Mouse (Mus musculus): Measurements from ENCODE around the gene Crabp2. TPM values are rescaled to one million over a fixed set of nuclear protein-coding genes. Genes with fewer than 3 reads are reported as not detected.

Gene Crabp2
- not detected for polyA plus RNA-seq (2014; fragmentation: Illumina TruSeq; extraction: RNeasy Lipid Tissue Mini Kit (QIAGEN cat#74804); ENCODE audit: low read depth, low replicate concordance)

GRCm38 (mm10) chr3:87948378-87949265 lies at the start of gene Crabp2:
TSS of gene Crabp2 (plus strand) at chr3:87948666.

GRCm38 (mm10) chr3:87905880-87906485 lies 42.5 kb upstream of the Crabp2 start, which contains the start of gene Hdgf:
TSS of gene Hdgf (plus strand) at chr3:87906321.

GRCm38 (mm10) chr3:87919336-87920108 lies 28.9 kb upstream of the Crabp2 start, which contains the start of gene Mrpl24:
TSS of gene Mrpl24 (plus strand) at chr3:87919506.

DNA sequence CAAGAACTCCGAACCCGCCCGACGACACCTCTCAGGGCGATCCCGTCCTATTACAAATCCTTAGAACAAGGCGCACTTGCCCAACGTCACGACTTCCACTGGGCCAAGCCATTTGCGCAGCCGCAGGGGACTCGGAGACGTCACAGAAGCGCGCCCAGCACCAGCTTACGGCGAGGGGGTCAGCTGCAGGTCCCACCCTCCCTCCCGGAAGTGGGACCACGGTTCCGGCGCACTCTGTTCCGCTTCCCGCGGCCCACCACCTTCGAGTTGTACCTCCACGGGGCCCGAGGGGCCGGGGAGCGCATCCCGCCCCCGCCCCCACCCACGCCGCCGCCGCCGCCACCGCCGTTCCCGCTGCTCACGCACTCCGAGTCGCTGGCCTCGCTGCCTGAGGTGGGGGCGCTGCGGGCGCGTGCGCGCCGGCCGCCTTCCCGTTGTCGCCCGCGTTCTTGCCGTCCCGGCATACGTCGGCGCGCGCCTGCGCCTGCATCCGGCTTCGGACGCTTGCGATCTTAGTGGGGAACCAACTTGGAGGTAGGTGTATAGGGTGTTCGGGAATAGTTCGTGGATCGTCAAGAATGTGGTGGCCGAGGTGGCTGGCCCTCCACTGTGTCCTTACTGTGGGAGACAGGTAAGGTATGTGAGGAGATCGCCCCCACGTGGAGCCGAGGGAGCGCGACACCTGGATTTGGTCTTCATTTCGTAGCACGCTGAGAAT lies 18.2 kb upstream of the Crabp2 start, which contains the start of the genes Isg20l2 and Rrnad1:
TSS of gene Isg20l2 (plus strand) at position 237 of the 718 bp plus-strand sequence.
TSS of gene Rrnad1 (minus strand) at position 640 of the 718 bp plus-strand sequence.

DNA sequence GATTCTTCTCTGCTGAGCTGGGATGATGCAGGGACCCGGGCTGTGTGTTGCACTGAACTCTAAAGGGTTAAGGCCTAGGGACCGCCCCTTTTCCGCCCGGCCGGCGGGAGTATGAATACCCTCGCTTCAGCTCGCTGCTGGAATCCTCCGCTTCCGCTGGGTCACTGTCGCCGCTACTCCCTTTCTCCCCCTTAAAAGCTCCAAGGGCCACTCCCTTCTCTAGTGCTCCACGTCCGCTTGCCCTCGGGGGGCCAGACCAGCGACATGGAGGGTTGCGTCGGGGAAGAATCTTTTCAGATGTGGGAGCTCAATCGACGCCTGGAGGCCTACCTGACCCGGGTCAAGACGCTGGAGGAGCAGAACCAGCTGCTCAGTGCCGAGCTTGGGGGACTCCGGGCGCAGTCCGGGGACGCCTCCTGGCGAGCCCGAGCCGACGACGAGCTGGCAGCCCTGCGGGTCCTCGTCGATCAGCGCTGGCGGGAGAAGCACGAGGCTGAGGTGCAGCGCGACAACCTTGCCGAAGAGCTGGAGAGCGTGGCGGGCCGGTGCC lies 22.5 kb downstream of the Crabp2 start, which contains the start of gene Nes:
TSS of gene Nes (plus strand) at position 140 of the 550 bp plus-strand sequence.

GRCm38 (mm10) chr3:88000181-88000580 lies 51.7 kb downstream of the Crabp2 start, which contains the start of gene Bcan:
TSS of gene Bcan (minus strand) at chr3:88000230.

Other genes starting within 250 kb of the Crabp2 start
- 25.4 TPM for gene Lrrc71, start 200.0 kb upstream of the Crabp2 start, polyA plus RNA-seq (2014; fragmentation: Illumina TruSeq; extraction: RNeasy Lipid Tissue Mini Kit (QIAGEN cat#74804); ENCODE audit: low read depth, low replicate concordance)
- not detected for gene Ntrk1, start 153.5 kb upstream of the Crabp2 start, polyA plus RNA-seq (2014; fragmentation: Illumina TruSeq; extraction: RNeasy Lipid Tissue Mini Kit (QIAGEN cat#74804); ENCODE audit: low read depth, low replicate concordance)
- gene Insrr, start 151.7 kb upstream of the Crabp2 start, polyA plus RNA-seq (2014; fragmentation: Illumina TruSeq; extraction: RNeasy Lipid Tissue Mini Kit (QIAGEN cat#74804); ENCODE audit: low read depth, low replicate concordance), result not detected
- gene Pear1, start 124.4 kb upstream of the Crabp2 start, polyA plus RNA-seq (2014; fragmentation: Illumina TruSeq; extraction: RNeasy Lipid Tissue Mini Kit (QIAGEN cat#74804); ENCODE audit: low read depth, low replicate concordance), result 0.14 TPM
- not detected for gene Sh2d2a, start 101.9 kb upstream of the Crabp2 start, polyA plus RNA-seq (2014; fragmentation: Illumina TruSeq; extraction: RNeasy Lipid Tissue Mini Kit (QIAGEN cat#74804); ENCODE audit: low read depth, low replicate concordance)
- 3.6 TPM for gene Prcc, start 63.1 kb upstream of the Crabp2 start, polyA plus RNA-seq (2014; fragmentation: Illumina TruSeq; extraction: RNeasy Lipid Tissue Mini Kit (QIAGEN cat#74804); ENCODE audit: low read depth, low replicate concordance)
- gene Hdgf, start 42.3 kb upstream of the Crabp2 start, polyA plus RNA-seq (2014; fragmentation: Illumina TruSeq; extraction: RNeasy Lipid Tissue Mini Kit (QIAGEN cat#74804); ENCODE audit: low read depth, low replicate concordance), result 195 TPM
- gene Mrpl24, start 29.2 kb upstream of the Crabp2 start, polyA plus RNA-seq (2014; fragmentation: Illumina TruSeq; extraction: RNeasy Lipid Tissue Mini Kit (QIAGEN cat#74804); ENCODE audit: low read depth, low replicate concordance), result 95.8 TPM
- 96.7 TPM for gene Isg20l2, start 18.4 kb upstream of the Crabp2 start, polyA plus RNA-seq (2014; fragmentation: Illumina TruSeq; extraction: RNeasy Lipid Tissue Mini Kit (QIAGEN cat#74804); ENCODE audit: low read depth, low replicate concordance)
- gene Rrnad1, start 17.9 kb upstream of the Crabp2 start, polyA plus RNA-seq (2014; fragmentation: Illumina TruSeq; extraction: RNeasy Lipid Tissue Mini Kit (QIAGEN cat#74804); ENCODE audit: low read depth, low replicate concordance), result 5.3 TPM
- 0.73 TPM for gene Nes, start 22.4 kb downstream of the Crabp2 start, polyA plus RNA-seq (2014; fragmentation: Illumina TruSeq; extraction: RNeasy Lipid Tissue Mini Kit (QIAGEN cat#74804); ENCODE audit: low read depth, low replicate concordance)
- not detected for gene Bcan, start 51.6 kb downstream of the Crabp2 start, polyA plus RNA-seq (2014; fragmentation: Illumina TruSeq; extraction: RNeasy Lipid Tissue Mini Kit (QIAGEN cat#74804); ENCODE audit: low read depth, low replicate concordance)
- gene Hapln2, start 78.9 kb downstream of the Crabp2 start, polyA plus RNA-seq (2014; fragmentation: Illumina TruSeq; extraction: RNeasy Lipid Tissue Mini Kit (QIAGEN cat#74804); ENCODE audit: low read depth, low replicate concordance), result 1.8 TPM
- gene Gpatch4, start 94.4 kb downstream of the Crabp2 start, polyA plus RNA-seq (2014; fragmentation: Illumina TruSeq; extraction: RNeasy Lipid Tissue Mini Kit (QIAGEN cat#74804); ENCODE audit: low read depth, low replicate concordance), result 5.1 TPM
- 17.5 TPM for gene Naxe, start 109.8 kb downstream of the Crabp2 start, polyA plus RNA-seq (2014; fragmentation: Illumina TruSeq; extraction: RNeasy Lipid Tissue Mini Kit (QIAGEN cat#74804); ENCODE audit: low read depth, low replicate concordance)
- 9.3 TPM for gene Ttc24, start 129.6 kb downstream of the Crabp2 start, polyA plus RNA-seq (2014; fragmentation: Illumina TruSeq; extraction: RNeasy Lipid Tissue Mini Kit (QIAGEN cat#74804); ENCODE audit: low read depth, low replicate concordance)
- 0.36 TPM for gene Iqgap3, start 133.3 kb downstream of the Crabp2 start, polyA plus RNA-seq (2014; fragmentation: Illumina TruSeq; extraction: RNeasy Lipid Tissue Mini Kit (QIAGEN cat#74804); ENCODE audit: low read depth, low replicate concordance)
- gene Mef2d, start 193.7 kb downstream of the Crabp2 start, polyA plus RNA-seq (2014; fragmentation: Illumina TruSeq; extraction: RNeasy Lipid Tissue Mini Kit (QIAGEN cat#74804); ENCODE audit: low read depth, low replicate concordance), result 2.4 TPM